Mouse (Mus musculus) cerebellum, adult 2 months (tissue): ENCODE results near the gene App.

Source experiments
- CTCF ChIP-seq: fragments of 200-500 bp; IDR thresholded peaks from 2 replicates; pipeline ENCODE4 v1.5.1; 2011; ENCODE audit warnings: low read depth, mild to moderate bottlenecking, control low read depth, low read length, moderate library complexity, borderline replicate concordance; ENCODE audit not compliant: insufficient read depth
- POLR2A ChIP-seq: fragments of 200-500 bp; IDR thresholded peaks from 2 replicates; pipeline ENCODE4 v1.6.1; 2011; ENCODE audit warnings: low read length, control low read depth, borderline replicate concordance; ENCODE audit not compliant: insufficient read depth

DNA sequence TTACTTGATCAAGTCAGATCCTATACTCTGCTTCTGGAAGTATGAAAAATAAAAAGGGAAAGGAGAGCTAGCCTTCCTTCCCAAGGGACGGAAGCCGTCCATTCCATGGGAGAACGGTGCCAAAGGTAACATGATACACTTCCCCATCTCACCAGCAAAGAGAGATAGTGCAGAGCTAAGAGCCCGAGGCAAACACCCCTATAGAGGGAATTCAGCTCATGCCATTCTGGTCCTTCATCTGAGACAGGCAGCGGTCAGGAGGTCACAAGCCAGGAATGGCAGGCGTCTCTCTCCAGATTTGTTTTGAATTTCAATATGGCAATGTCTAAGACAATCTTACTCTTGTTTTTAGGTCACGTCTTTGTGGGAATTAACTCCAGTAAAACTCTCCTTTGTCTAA is 74.1 kb downstream of the App start:
- no peak for TF ChIP-seq CTCF
- no peak for TF ChIP-seq POLR2A
